Mouse (Mus musculus) neural tube, embryonic 15.5 days (tissue): Measurements from ENCODE around the gene Tnrc6c. TPM values are rescaled to one million over a fixed set of nuclear protein-coding genes. Genes with fewer than 3 reads are reported as not detected.
"Not testable (repeated sequence)": the region's sequence is repeated elsewhere in the genome, so short reads cannot be mapped to it uniquely, and the experiment has no call there.

Source experiments
- ATAC-seq: fragments of 200-750 bp; cut with Nextera tagmentation; 2 replicates; pipeline ENCODE4 v1.8.0; 2017; ENCODE audit warnings: mild to moderate bottlenecking, moderate TSS enrichment, moderate library complexity; ENCODE audit not compliant: low FRiP score
- H3K27ac ChIP-seq: fragments of 300-500 bp; sonication (generic); replicated peaks from 2 replicates; pipeline ENCODE4 v1.5.1; 2015; ENCODE audit warnings: mild to moderate bottlenecking, inconsistent platforms
- H3K27me3 ChIP-seq: fragments of 300-500 bp; sonication (generic); replicated peaks from 2 replicates; pipeline ENCODE4 v1.6.1; 2015; ENCODE audit warnings: inconsistent platforms
- H3K36me3 ChIP-seq: fragments of 300-500 bp; sonication (generic); 2 replicates; pipeline ENCODE4 v1.6.1; 2015; ENCODE audit warnings: inconsistent platforms
- H3K4me1 ChIP-seq: fragments of 300-500 bp; sonication (generic); 2 replicates; pipeline ENCODE4 v1.6.1; 2015; ENCODE audit warnings: inconsistent platforms
- H3K4me2 ChIP-seq: fragments of 300-500 bp; sonication (generic); 2 replicates; pipeline ENCODE4 v1.6.1; 2015; ENCODE audit warnings: inconsistent platforms, mild to moderate bottlenecking, moderate library complexity
- H3K4me3 ChIP-seq: fragments of 300-500 bp; sonication (generic); replicated peaks from 2 replicates; pipeline ENCODE4 v1.5.1; 2015; ENCODE audit warnings: mild to moderate bottlenecking, inconsistent platforms
- H3K9ac ChIP-seq: fragments of 300-500 bp; sonication (generic); replicated peaks from 2 replicates; pipeline ENCODE4 v1.6.1; 2015; ENCODE audit warnings: mild to moderate bottlenecking, inconsistent platforms
- H3K9me3 ChIP-seq: fragments of 300-500 bp; sonication (generic); replicated peaks from 2 replicates; pipeline ENCODE4 v1.6.1; 2016; ENCODE audit warnings: inconsistent platforms
- WGBS: fragments of 180-500 bp; shearing (Covaris S2); methylation state at CpG from one replicate; pipeline ENCODE4 v1.1.7; 2015; ENCODE audit warnings: mixed read lengths; 5-methylcytosine and 5-hydroxymethylcytosine counted together
- polyA plus RNA-seq: library from polyadenylated mRNA; unstranded; fragments of >200 nt; fragmentation: Nextera tagmentation; extraction: Ambion mirVana; gene quantifications from 2 replicates; pipeline ENCODE4 v1.2.1, GENCODE M21; 2015

Tnrc6c gene
- polyA plus RNA-seq, 1 experiment from 2014 or later: 23.6 TPM

DNA sequence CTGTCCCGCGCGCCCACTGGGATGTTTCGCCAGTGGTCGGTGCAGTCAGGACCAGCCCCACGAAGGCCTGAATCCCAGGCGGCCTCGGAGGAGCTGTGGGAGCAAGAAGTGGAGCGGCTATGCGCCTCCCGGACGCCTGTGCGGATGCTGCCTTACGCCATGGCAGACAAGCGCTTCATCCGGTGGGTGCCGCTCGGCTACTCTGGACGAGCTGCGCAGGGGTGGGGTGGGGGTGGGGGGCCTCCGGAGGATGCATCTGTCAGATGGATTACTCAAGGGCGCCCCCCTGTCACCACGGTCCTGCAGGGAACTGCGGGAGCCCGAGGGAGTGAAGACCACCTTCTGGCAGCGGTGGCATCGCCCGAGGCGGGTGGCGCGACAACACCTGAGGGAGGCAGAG, 129.0 kb downstream of the Tnrc6c start:
- Histone ChIP-seq H3K36me3 (no peaks in the 10 kb centered on the region), H3K4me2 (peak overlapping the region; percentile 59), H3K4me3 (peak overlapping the region; percentile 29), H3K4me1 (peaks cover 44% of the 10 kb centered on the region), H3K27ac (no peak overlapping the region), H3K9me3 (no peaks in the 10 kb centered on the region), H3K9ac (peak overlapping the region; percentile 8; the same call in 1 of the 2 replicates), H3K27me3 (peaks cover 33% of the 10 kb centered on the region)
- peak; percentile 46; the same call in 1 of the 2 replicates for ATAC-seq
- 7% methylated on average over 28 of the region's 31 CpGs for WGBS

DNA sequence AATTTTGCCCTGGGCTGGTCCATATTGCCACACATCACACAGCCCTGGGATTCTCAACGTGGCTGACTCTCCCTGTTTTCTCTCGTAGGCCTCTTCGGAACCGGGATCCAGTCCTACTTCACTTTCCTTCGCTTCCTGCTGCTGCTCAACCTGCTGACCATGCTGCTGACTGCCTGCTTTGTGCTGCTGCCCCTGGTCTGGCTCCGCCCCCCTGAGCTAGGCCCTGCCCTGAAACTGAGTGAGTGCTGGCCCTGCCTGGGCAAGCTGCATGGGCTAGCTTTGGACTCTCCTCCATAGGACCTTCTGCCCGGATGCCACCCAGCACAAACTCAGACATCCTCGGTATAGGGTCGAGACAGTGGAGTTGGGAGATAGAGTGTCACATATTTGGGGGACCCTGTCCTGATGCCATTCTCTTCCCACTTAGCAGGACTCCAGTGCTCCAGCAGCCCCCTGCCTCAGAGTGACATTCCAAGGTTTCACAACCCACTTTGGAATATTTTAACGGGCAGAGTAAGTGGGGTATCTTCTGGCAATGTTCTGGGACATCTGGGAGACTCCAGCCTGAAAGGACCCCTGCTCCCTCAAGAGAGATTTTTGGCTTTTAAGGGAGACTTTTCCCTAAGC, 129.7 kb downstream of the Tnrc6c start:
- no peaks in the 10 kb centered on the region for H3K9me3 ChIP-seq
- H3K4me1 ChIP-seq: peaks cover 40% of the 10 kb centered on the region
- H3K27ac ChIP-seq: no peak overlapping the region
- H3K9ac ChIP-seq: peak overlapping the region; percentile 8; the same call in 1 of the 2 replicates
- H3K4me2 ChIP-seq: peak overlapping the region; percentile 59
- no peak for ATAC-seq
- no peaks in the 10 kb centered on the region for H3K36me3 ChIP-seq
- WGBS: 35% methylated on average over 10 of the region's 10 CpGs
- peaks cover 33% of the 10 kb centered on the region for H3K27me3 ChIP-seq
- H3K4me3 ChIP-seq: peak overlapping the region; percentile 29; the same call in 1 of the 2 replicates

GRCm38 (mm10) chr11:117786294-117786693, 132.2 kb downstream of the Tnrc6c start:
- Histone ChIP-seq H3K4me1 (peaks cover 16% of the 10 kb centered on the region), H3K27ac (no peak overlapping the region), H3K9ac (no peak overlapping the region), H3K4me3 (no peak overlapping the region), H3K9me3 (no peaks in the 10 kb centered on the region), H3K27me3 (peaks cover 29% of the 10 kb centered on the region), H3K4me2 (no peak overlapping the region), H3K36me3 (no peaks in the 10 kb centered on the region)
- 9% methylated on average over 10 of the region's 10 CpGs for WGBS
- ATAC-seq: no peak

DNA sequence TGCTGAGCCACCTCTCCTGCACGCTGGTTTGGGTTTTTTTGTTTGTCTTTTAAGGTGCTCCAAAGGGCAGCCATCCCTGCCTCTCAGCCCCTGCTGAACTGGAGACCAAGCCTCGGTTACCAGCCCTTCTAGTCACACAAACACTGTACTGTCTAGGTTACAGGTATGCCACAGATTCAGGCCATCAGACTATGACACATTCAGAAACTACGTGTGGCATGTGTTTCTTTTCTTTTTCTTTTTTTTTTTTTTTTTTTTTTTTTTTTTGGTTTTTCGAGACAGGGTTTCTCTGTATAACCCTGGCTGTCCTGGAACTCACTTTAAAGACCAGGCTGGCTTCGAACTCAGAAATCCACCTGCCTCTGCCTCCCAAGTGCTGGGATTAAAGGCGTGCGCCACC, 134.4 kb downstream of the Tnrc6c start:
- ATAC-seq, H3K4me3 ChIP-seq, H3K9me3 ChIP-seq, H3K36me3 ChIP-seq, H3K27ac ChIP-seq, H3K9ac ChIP-seq, H3K4me2 ChIP-seq, H3K4me1 ChIP-seq: not testable (repeated sequence)
- H3K27me3 ChIP-seq: peaks cover 30% of the 10 kb centered on the region
- 84% methylated on average over 7 of the region's 7 CpGs for WGBS

GRCm38 (mm10) chr11:117790286-117790685, 136.2 kb downstream of the Tnrc6c start:
- 6% methylated on average over 14 of the region's 14 CpGs for WGBS
- Histone ChIP-seq H3K4me1 (peaks cover 3% of the 10 kb centered on the region; the same call in 1 of the 2 replicates), H3K9ac (no peak overlapping the region), H3K4me2 (peak overlapping the region; percentile 38), H3K27me3 (peaks cover 25% of the 10 kb centered on the region), H3K4me3 (no peak overlapping the region), H3K27ac (no peak overlapping the region), H3K36me3 (no peaks in the 10 kb centered on the region), H3K9me3 (no peaks in the 10 kb centered on the region)
- ATAC-seq: no peak

- ATAC-seq: no peak
- H3K36me3 ChIP-seq: no peaks in the 10 kb centered on the region
- H3K9me3 ChIP-seq: no peaks in the 10 kb centered on the region
- no peak overlapping the region for H3K9ac ChIP-seq
- H3K4me1 ChIP-seq: peaks cover 3% of the 10 kb centered on the region; the same call in 1 of the 2 replicates
- WGBS: 36% methylated on average over 23 of the region's 23 CpGs
- no peak overlapping the region for H3K27ac ChIP-seq
- H3K4me3 ChIP-seq: no peak overlapping the region
- H3K27me3 ChIP-seq: peaks cover 25% of the 10 kb centered on the region
- H3K4me2 ChIP-seq: peak overlapping the region; percentile 38
Observed at GRCm38 (mm10) chr11:117790703-117791440, 136.8 kb downstream of the Tnrc6c start.

DNA sequence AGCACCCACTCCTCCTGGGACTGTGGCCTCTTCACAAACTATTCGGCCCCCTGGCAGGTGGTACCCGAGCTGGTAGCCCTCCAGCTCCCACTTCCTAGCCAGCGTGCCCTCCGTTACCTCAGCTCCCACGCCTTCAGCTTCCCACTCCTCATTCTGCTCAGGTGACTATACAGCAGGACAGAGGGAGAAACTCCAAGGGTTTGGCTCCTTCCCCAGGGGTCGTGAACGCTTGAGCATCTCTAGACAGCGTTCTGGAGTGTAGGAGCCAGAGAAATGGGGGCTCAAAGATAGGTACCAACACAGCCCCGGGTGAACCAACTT, 137.3 kb downstream of the Tnrc6c start:
- H3K9me3 ChIP-seq: no peaks in the 10 kb centered on the region
- 88% methylated on average over 9 of the region's 9 CpGs for WGBS
- no peak for ATAC-seq

DNA sequence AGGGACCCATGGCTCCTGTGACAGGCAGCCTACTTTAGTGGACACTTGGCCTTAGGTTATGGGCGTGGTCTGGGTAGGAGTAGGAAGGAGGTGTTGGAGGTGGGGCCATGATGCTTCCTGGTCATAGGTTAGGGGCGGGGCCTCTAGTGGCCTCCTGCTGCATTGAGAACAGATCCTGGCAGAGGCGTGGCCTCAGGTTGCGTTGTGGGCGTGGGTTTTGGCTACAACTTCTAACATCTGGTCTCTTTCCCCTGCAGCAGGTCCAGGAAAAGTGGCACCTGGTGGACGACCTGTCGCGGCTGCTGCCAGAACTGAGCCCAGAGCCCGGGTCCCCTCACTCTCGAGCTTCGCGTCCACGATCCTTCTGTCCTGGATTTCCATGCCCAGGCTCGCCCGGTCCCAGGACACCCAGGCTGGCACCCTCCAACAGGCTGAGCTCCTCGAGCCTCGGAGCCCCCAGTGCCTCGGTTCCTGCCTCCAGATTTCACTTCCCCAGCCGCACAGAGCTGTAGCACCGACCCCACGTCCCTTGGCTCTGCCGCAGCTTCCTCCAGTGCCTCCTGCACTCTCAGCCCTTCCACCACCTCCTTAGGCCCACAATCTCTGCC, 138.3 kb downstream of the Tnrc6c start:
- Histone ChIP-seq H3K4me1 (peaks cover 3% of the 10 kb centered on the region; the same call in 1 of the 2 replicates), H3K9me3 (no peaks in the 10 kb centered on the region), H3K4me2 (no peak overlapping the region), H3K36me3 (no peaks in the 10 kb centered on the region), H3K4me3 (no peak overlapping the region), H3K27me3 (peaks cover 25% of the 10 kb centered on the region), H3K27ac (no peak overlapping the region), H3K9ac (no peak overlapping the region)
- 7% methylated on average over 22 of the region's 22 CpGs for WGBS
- no peak; the same call in 1 of the 2 replicates for ATAC-seq

More for the DNA sequence above, 137.3 kb downstream of the Tnrc6c start:
- Histone ChIP-seq H3K4me2 (no peak overlapping the region), H3K9ac (no peak overlapping the region), H3K27ac (no peak overlapping the region), H3K36me3 (no peaks in the 10 kb centered on the region), H3K4me1 (peaks cover 3% of the 10 kb centered on the region; the same call in 1 of the 2 replicates), H3K27me3 (peaks cover 25% of the 10 kb centered on the region), H3K4me3 (no peak overlapping the region)

- Histone ChIP-seq H3K9ac (no peak overlapping the region), H3K4me2 (no peak overlapping the region), H3K36me3 (no peaks in the 10 kb centered on the region), H3K4me3 (no peak overlapping the region), H3K4me1 (peaks cover 3% of the 10 kb centered on the region; the same call in 1 of the 2 replicates), H3K9me3 (no peaks in the 10 kb centered on the region), H3K27ac (no peak overlapping the region), H3K27me3 (peaks cover 25% of the 10 kb centered on the region)
- no peak for ATAC-seq
- WGBS: 68% methylated on average over 4 of the region's 4 CpGs
Observed at GRCm38 (mm10) chr11:117794035-117794551, 140.0 kb downstream of the Tnrc6c start.

GRCm38 (mm10) chr11:117796954-117797353, 142.9 kb downstream of the Tnrc6c start:
- no peak for ATAC-seq
- H3K27me3 ChIP-seq: peaks cover 7% of the 10 kb centered on the region
- 46% methylated on average over 5 of the region's 5 CpGs for WGBS
- no peak overlapping the region for H3K9ac ChIP-seq
- no peak overlapping the region for H3K4me2 ChIP-seq
- no peaks in the 10 kb centered on the region for H3K9me3 ChIP-seq
- no peak overlapping the region for H3K27ac ChIP-seq
- no peak overlapping the region for H3K4me3 ChIP-seq
- no peaks in the 10 kb centered on the region for H3K36me3 ChIP-seq
- H3K4me1 ChIP-seq: peaks cover 3% of the 10 kb centered on the region; the same call in 1 of the 2 replicates

GRCm38 (mm10) chr11:117797511-117798159, 143.5 kb downstream of the Tnrc6c start, which contains the start of gene 6030468B19Rik:
Gene 6030468B19Rik (plus strand): TSS chr11:117797660.
- Histone ChIP-seq H3K9me3 (no peaks in the 10 kb centered on the region), H3K27me3 (peaks cover 3% of the 10 kb centered on the region; the same call in 1 of the 2 replicates), H3K4me3 (no peak within 1 kb of the TSS), H3K27ac (no peak within 1 kb of the TSS), H3K4me2 (no peak within 1 kb of the TSS), H3K9ac (no peak within 1 kb of the TSS), H3K4me1 (no peaks in the 10 kb centered on the region), H3K36me3 (no peaks in the 10 kb centered on the region)
- WGBS: 68% methylated on average over 9 of the region's 9 CpGs
- no peak for ATAC-seq
